ENCODE assay signal across 36 mouse cellular contexts in the genomic region with DNA sequence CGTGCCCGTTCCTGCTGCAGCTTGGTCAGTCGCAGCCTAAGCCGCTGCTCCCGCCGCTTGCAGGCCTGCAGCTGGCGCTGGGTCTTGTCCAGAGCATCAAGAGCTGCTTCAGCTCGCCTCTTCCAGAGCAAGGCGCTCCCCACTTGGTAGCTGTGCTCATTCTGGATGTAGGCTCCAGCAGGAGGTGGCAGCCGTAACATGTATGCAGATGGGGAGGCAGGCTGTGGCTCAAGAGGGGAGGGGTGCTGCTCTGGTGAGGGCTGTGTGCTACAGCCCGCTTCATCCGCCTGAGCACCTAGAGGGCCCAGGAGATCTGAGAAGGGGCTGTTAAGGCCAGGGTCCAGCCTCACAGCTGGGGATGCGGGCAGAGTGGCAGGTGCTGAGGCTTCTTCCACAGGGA. TPM values are rescaled to one million over a fixed set of nuclear protein-coding genes. Genes with fewer than 3 reads are reported as not detected.
DNase-seq lines count a peak whose midpoint lies in the region; ATAC-seq lines count a peak whose summit lies in the region.
"Had no signal": no experiment of that assay in that cellular context is flagged by ENCODE, and none has a peak within 500 bp of the region (broad histone marks: within the 10 kb centered on the region; RNA-seq: fewer than 3 reads in every experiment).

No protein-coding gene starts in this region.

- no peak for ATAC-seq in heart, embryonic 11.5 days (replicated peaks; ENCODE audit: insufficient number of reproducible peaks, low FRiP score, low TSS enrichment)
- ATAC-seq in midbrain, embryonic 12.5 days (ENCODE audit: low FRiP score, low read depth): no peak
- no peak for ATAC-seq in midbrain, embryonic 13.5 days
- no peak for ATAC-seq in granulocyte monocyte progenitor cell, adult 5-6 weeks (replicated peaks; ENCODE audit: poor library complexity, severe bottlenecking)
- ATAC-seq: forebrain, postnatal 0 days; intestine, embryonic 16.5 days; midbrain, embryonic 16.5 days had no signal

- no peak overlapping the region for H3K4me3 ChIP-seq in heart, embryonic 11.5 days (ENCODE audit: low read depth, low read length)
- no peak overlapping the region for H3K4me3 ChIP-seq in midbrain, embryonic 12.5 days
- H3K4me3 ChIP-seq in midbrain, embryonic 13.5 days (replicated peaks): no peak overlapping the region
- H3K4me3 ChIP-seq: forebrain, embryonic 10.5 days; heart, embryonic 12.5 days; hindbrain, embryonic 13.5 days; left cerebral cortex, adult 2 months; liver, embryonic 13.5 days; myocyte; neural tube, embryonic 12.5 days had no signal

- peaks cover 16% of the 10 kb centered on the region for H3K4me1 ChIP-seq in heart, embryonic 11.5 days (ENCODE audit: control insufficient read depth, insufficient read depth, low read length)
- H3K4me1 ChIP-seq in midbrain, embryonic 12.5 days: peaks cover 22% of the 10 kb centered on the region
- H3K4me1 ChIP-seq in midbrain, embryonic 13.5 days (replicated peaks): peaks cover 28% of the 10 kb centered on the region

- no peak overlapping the region for H3K27ac ChIP-seq in heart, embryonic 11.5 days (ENCODE audit: low read depth, low read length)
- H3K27ac ChIP-seq in midbrain, embryonic 12.5 days (replicated peaks): peak overlapping the region; percentile 46; the same call in 1 of the 2 replicates
- no peak overlapping the region for H3K27ac ChIP-seq in midbrain, embryonic 13.5 days
- H3K27ac ChIP-seq: forebrain, embryonic 10.5 days; hindbrain, embryonic 13.5 days; left cerebral cortex, adult 2 months; liver, embryonic 13.5 days; macrophage; neural tube, embryonic 12.5 days; stomach, postnatal 0 days had no signal

- peak; percentile 90 for DNase-seq in heart, adult 11 months
- DNase-seq in R1 (ENCODE audit: low read depth, low spot score): peak; percentile 30
- DNase-seq in cerebellum, postnatal 36 days: no peak
- DNase-seq: adrenal gland, adult 8-10 months; B cell, adult 2 months; cerebellum, adult 11 months; cerebellum, postnatal 10 days; forebrain, postnatal 0 days; gastrocnemius, postnatal 10 days; heart, adult 18-20 months; heart, postnatal 4 days; kidney, adult 9 months; kidney, postnatal 14 days; liver, embryonic 13.5 days; lung, adult 18-20 months; lung, postnatal 10 days; right cerebral cortex, adult 18-20 months; spleen, adult 18-20 months; thymus, adult 18-20 months; thymus, postnatal 25 days had no signal

- H3K4me2 ChIP-seq in heart, embryonic 11.5 days: no peak overlapping the region
- no peak overlapping the region for H3K4me2 ChIP-seq in midbrain, embryonic 12.5 days (replicated peaks)
- no peak overlapping the region for H3K4me2 ChIP-seq in midbrain, embryonic 13.5 days (replicated peaks)
- H3K4me2 ChIP-seq: heart, embryonic 12.5 days; hindbrain, embryonic 13.5 days; liver, embryonic 13.5 days; neural tube, embryonic 12.5 days had no signal

- H3K9ac ChIP-seq in heart, embryonic 11.5 days (ENCODE audit: low read depth, low read length): no peak overlapping the region
- H3K9ac ChIP-seq in midbrain, embryonic 12.5 days (replicated peaks): no peak overlapping the region
- H3K9ac ChIP-seq in midbrain, embryonic 13.5 days (replicated peaks): no peak overlapping the region
- H3K9ac ChIP-seq: forebrain, postnatal 0 days; heart, embryonic 12.5 days had no signal

- WGBS in heart, embryonic 11.5 days (ENCODE audit: insufficient replicate concordance): 83% methylated on average over 13 of the region's 13 CpGs
- 89% methylated on average over 13 of the region's 13 CpGs for WGBS in midbrain, embryonic 12.5 days
- 86% methylated on average over 13 of the region's 13 CpGs for WGBS in midbrain, embryonic 13.5 days

- H3K9me3 ChIP-seq in heart, embryonic 11.5 days (replicated peaks; ENCODE audit: control insufficient read depth, low read length): no peaks in the 10 kb centered on the region
- no peaks in the 10 kb centered on the region for H3K9me3 ChIP-seq in midbrain, embryonic 12.5 days
- H3K9me3 ChIP-seq in midbrain, embryonic 13.5 days: no peaks in the 10 kb centered on the region
- H3K9me3 ChIP-seq: forebrain, embryonic 10.5 days; heart, embryonic 12.5 days; hindbrain, embryonic 13.5 days; liver, embryonic 13.5 days; neural tube, embryonic 12.5 days had no signal

- no peaks in the 10 kb centered on the region for H3K27me3 ChIP-seq in heart, embryonic 11.5 days (ENCODE audit: control insufficient read depth, insufficient read depth, low read length)
- no peaks in the 10 kb centered on the region for H3K27me3 ChIP-seq in midbrain, embryonic 12.5 days
- H3K27me3 ChIP-seq in midbrain, embryonic 13.5 days: no peaks in the 10 kb centered on the region
- H3K27me3 ChIP-seq: heart, embryonic 12.5 days; hindbrain, embryonic 13.5 days; liver, embryonic 13.5 days; neural tube, embryonic 12.5 days had no signal

- peaks cover 33% of the 10 kb centered on the region for H3K36me3 ChIP-seq in heart, embryonic 11.5 days (ENCODE audit: control insufficient read depth, insufficient read depth, low read length)
- H3K36me3 ChIP-seq in midbrain, embryonic 12.5 days: peaks cover 55% of the 10 kb centered on the region
- H3K36me3 ChIP-seq in midbrain, embryonic 13.5 days: peaks cover 56% of the 10 kb centered on the region

RNA-seq across cellular contexts. Expression of gene Thap7, which starts 2.7 kb away (rescaled TPM):
- 31.4 and 34.0 TPM in 2 replicates for polyA plus RNA-seq in heart, embryonic 11.5 days (2014; fragmentation: Nextera tagmentation; extraction: Ambion mirVana)
- 53.1 and 61.2 TPM in 2 replicates for polyA plus RNA-seq in midbrain, embryonic 12.5 days (2016; fragmentation: Nextera tagmentation; extraction: Ambion mirVana)
- polyA plus RNA-seq in midbrain, embryonic 13.5 days (2015; fragmentation: Nextera tagmentation; extraction: Ambion mirVana): 61.7 and 65.0 TPM in 2 replicates
- total RNA-seq in granulocyte monocyte progenitor cell, adult 5-6 weeks (2014; fragmentation: Nextera tagmentation): 18.4 and 24.8 TPM in 2 replicates
- total RNA-seq in granulocyte monocyte progenitor cell, adult 5-6 weeks (2017): 32.1 and 43.8 TPM in 2 replicates

RNA-seq across cellular contexts. Expression of gene Lztr1, which starts 19.8 kb away (rescaled TPM):
- polyA plus RNA-seq in heart, embryonic 11.5 days (2014; fragmentation: Nextera tagmentation; extraction: Ambion mirVana): 46.6 and 47.4 TPM in 2 replicates
- polyA plus RNA-seq in midbrain, embryonic 12.5 days (2016; fragmentation: Nextera tagmentation; extraction: Ambion mirVana): 107 and 118 TPM in 2 replicates
- 124 and 133 TPM in 2 replicates for polyA plus RNA-seq in midbrain, embryonic 13.5 days (2015; fragmentation: Nextera tagmentation; extraction: Ambion mirVana)
- 35.0 and 51.1 TPM in 2 replicates for total RNA-seq in granulocyte monocyte progenitor cell, adult 5-6 weeks (2014; fragmentation: Nextera tagmentation)
- total RNA-seq in granulocyte monocyte progenitor cell, adult 5-6 weeks (2017): 47.1 and 73.7 TPM in 2 replicates

RNA-seq across cellular contexts. Expression of gene Lrrc74b, which starts 32.8 kb away (rescaled TPM):
- not detected in 2 replicates for polyA plus RNA-seq in heart, embryonic 11.5 days (2014; fragmentation: Nextera tagmentation; extraction: Ambion mirVana)
- polyA plus RNA-seq in midbrain, embryonic 12.5 days (2016; fragmentation: Nextera tagmentation; extraction: Ambion mirVana): 0.27 and 0.40 TPM in 2 replicates
- polyA plus RNA-seq in midbrain, embryonic 13.5 days (2015; fragmentation: Nextera tagmentation; extraction: Ambion mirVana): 0.28 and 0.55 TPM in 2 replicates
- total RNA-seq in granulocyte monocyte progenitor cell, adult 5-6 weeks (2014; fragmentation: Nextera tagmentation): not detected in 2 replicates
- not detected in 2 replicates for total RNA-seq in granulocyte monocyte progenitor cell, adult 5-6 weeks (2017)
- total RNA-seq: heart, adult 18-20 months; heart, postnatal 4 days had no signal
- polyA plus RNA-seq: embryonic facial prominence, embryonic 11.5 days; liver, embryonic 13.5 days; macrophage had no signal

RNA-seq across cellular contexts. Expression of gene P2rx6, which starts 33.4 kb away (rescaled TPM):
- 0.51 and 0.70 TPM in 2 replicates for polyA plus RNA-seq in heart, embryonic 11.5 days (2014; fragmentation: Nextera tagmentation; extraction: Ambion mirVana)
- polyA plus RNA-seq in midbrain, embryonic 12.5 days (2016; fragmentation: Nextera tagmentation; extraction: Ambion mirVana): 0.80 and 1.4 TPM in 2 replicates
- 1.0 and 1.3 TPM in 2 replicates for polyA plus RNA-seq in midbrain, embryonic 13.5 days (2015; fragmentation: Nextera tagmentation; extraction: Ambion mirVana)
- not detected in 2 replicates for total RNA-seq in granulocyte monocyte progenitor cell, adult 5-6 weeks (2014; fragmentation: Nextera tagmentation)
- total RNA-seq in granulocyte monocyte progenitor cell, adult 5-6 weeks (2017): not detected in 2 replicates
- total RNA-seq: megakaryocyte-erythroid progenitor cell, adult 5-6 weeks had no signal
- polyA plus RNA-seq: liver, embryonic 13.5 days had no signal

RNA-seq across cellular contexts. Expression of gene Aifm3, which starts 38.9 kb away (rescaled TPM):
- 0.54 and 0.68 TPM in 2 replicates for polyA plus RNA-seq in heart, embryonic 11.5 days (2014; fragmentation: Nextera tagmentation; extraction: Ambion mirVana)
- polyA plus RNA-seq in midbrain, embryonic 12.5 days (2016; fragmentation: Nextera tagmentation; extraction: Ambion mirVana): 4.0 and 7.8 TPM in 2 replicates
- polyA plus RNA-seq in midbrain, embryonic 13.5 days (2015; fragmentation: Nextera tagmentation; extraction: Ambion mirVana): 7.9 and 10.6 TPM in 2 replicates
- not detected in 2 replicates for total RNA-seq in granulocyte monocyte progenitor cell, adult 5-6 weeks (2014; fragmentation: Nextera tagmentation)
- not detected in 2 replicates for total RNA-seq in granulocyte monocyte progenitor cell, adult 5-6 weeks (2017)
- polyA plus RNA-seq: macrophage had no signal

Comparison
In these comparisons a context has a peak if more than half of its experiments do, and no peak if none do; other contexts are left out.
1. DNase-seq: peak in heart, adult 11 months (single experiment) and R1 (single experiment); none in cerebellum, postnatal 36 days (0 of 2).